Mouse (Mus musculus) gastrocnemius, postnatal 25 days (tissue): ENCODE results near the gene Fgfr2. TPM values are rescaled to one million over a fixed set of nuclear protein-coding genes. Genes with fewer than 3 reads are reported as not detected.

Experiments used
- DNase-seq: peaks from one replicate; pipeline ENCODE4 v3.0.0; 2022
- total RNA-seq, 2 experiments: library from RNA; stranded (reverse); gene quantifications; 1 replicate in 1 of 2; 2 replicates in 1 of 2; pipeline ENCODE4 v1.2.3; 2021

Fgfr2 gene
- total RNA-seq, 2 experiments from 2014 or later, result 0.33 to 0.96 TPM

DNA sequence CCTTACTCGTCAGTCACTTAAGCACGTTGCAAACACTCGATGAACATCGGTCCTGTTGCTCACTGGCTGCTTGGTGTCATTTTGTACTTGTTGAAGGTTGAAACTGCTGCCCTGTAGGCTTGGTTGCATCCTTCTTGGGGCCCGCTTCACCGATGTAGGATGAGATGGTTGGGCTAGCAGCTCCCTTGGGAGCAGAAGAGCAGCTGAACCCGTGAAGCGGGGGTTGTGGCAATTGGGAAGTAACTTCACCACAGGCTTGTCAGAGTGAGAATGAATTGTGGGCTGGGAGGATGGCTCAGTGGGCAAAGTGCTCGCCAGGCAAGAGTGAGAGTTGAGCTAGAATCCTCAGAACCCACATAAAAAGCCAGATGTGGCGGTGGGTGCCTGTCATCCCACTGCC lies 2294.7 kb downstream of the Fgfr2 start:
- no peak for DNase-seq

- no peak for DNase-seq
These were observed 2295.2 kb downstream of the Fgfr2 start for GRCm38 (mm10) chr7:130827844-130828403.

DNA sequence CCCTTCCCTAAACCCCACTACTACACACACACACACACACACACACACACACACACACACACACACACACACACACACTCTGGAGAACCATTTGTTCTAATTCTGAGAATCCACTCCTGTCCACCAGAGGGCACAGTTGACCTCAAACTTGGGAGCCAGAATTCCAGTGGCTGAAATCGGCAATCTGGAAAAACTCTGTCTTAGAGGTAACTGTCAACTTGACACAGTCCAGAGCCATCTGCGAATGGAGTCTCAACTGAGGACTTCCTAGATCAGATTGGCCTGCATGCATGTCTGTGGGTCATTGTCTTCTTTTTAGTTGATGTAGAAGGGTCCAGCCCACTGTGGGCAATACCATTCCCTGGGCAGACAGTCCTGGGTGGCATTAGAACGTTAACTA lies 2295.7 kb downstream of the Fgfr2 start:
- DNase-seq, result no peak

DNA sequence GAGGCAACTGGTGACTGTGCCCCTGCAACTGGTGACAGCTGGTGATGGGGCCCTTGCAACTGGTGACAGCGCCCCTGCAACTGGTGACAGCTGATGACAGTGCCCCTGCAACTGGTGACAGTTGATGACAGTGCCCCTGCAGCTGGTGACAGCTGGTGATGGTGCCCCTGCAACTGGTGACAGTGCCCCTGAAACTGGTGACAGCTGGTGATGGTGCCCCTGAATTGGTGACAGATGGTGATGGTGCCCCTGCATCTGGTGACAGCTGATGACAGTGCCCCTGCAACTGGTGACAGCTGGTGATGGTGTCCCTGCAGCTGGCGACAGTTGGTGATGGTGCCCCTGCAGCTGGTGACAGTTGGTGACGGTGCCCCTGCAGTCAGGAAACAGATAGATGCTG lies 2296.8 kb downstream of the Fgfr2 start:
- DNase-seq, result no peak

GRCm38 (mm10) chr7:130823992-130824391 lies 2299.2 kb downstream of the Fgfr2 start:
- DNase-seq, result no peak

DNA sequence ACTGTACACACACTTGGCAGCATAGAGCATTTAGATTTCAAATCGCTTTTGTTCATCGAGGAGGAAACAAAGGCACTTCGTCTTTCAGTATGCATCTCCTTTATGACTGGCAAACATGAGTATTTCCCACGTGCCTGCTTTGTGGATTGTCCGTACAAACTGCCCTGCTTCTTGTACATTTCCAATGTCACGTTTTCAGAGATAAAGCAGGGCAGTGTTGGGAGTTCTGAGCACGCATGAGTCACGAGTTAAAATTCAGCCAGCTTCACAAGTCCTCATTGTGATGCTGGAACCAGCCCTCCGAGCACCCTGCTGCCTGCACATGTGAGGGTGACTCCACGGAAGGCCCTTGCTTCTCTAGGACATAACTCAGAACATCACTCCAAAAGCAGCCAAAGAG lies 2303.5 kb downstream of the Fgfr2 start:
- DNase-seq, result no peak

DNA sequence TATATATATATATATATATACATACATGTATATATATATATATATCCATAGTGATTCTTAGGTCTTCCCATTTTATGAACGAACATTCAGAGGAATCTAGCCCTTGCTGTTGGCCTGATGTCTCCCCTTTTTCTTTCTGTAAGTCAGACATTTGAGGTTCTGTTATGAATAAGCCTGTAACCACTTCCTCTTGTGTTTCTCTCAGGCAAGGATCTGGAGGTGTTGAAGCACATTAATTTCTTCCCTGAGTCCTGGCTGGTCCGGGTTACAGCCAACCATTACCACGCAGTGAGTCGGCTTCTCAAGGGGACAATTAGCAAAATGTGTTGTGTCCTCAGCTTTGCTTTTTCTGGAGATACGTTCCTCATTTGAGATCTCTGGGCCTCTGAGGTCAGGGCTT lies 2304.3 kb downstream of the Fgfr2 start:
- DNase-seq, result no peak

DNA sequence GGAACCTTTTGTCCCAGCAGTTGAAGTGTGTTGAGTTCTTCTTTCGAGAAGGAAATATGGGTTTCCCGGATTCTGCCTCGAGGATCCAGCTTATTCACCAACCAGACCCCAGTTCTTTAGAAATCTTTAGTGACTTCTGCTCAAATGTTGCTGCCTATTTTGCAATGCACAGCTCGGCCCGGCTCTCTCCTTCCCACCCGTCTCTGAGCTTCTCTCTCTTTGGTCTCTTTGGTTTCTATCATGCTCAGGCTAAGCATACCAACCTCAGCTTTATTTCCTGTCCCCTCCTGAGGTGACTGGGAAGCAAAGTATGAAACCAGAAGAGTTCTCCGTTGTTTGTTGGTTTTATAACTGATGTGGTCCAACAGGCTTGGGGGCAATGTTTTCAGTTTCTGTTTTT lies 2306.9 kb downstream of the Fgfr2 start:
- DNase-seq, result no peak

- no peak for DNase-seq
These were observed 2307.5 kb downstream of the Fgfr2 start for GRCm38 (mm10) chr7:130815601-130816000.

DNA sequence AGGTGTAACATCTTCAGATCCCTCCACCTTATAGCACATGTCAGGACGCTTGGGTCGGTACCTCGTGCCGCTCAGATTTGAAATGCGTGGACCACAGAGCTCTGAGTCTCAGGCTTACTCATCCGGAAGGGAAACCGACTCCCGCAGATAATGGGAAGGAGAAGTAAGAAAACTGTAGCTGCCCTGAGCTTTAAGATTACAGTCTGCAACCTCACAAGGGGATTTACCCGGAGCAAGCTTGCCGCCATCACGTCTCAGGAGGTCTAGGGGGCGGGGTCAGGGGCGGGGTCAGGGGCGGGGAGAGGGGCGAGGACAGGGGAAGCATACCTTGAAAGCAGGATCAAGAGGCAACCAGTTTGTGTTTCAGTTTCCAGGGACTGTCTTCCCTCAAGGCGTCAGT lies 2310.7 kb downstream of the Fgfr2 start:
- no peak for DNase-seq

DNA sequence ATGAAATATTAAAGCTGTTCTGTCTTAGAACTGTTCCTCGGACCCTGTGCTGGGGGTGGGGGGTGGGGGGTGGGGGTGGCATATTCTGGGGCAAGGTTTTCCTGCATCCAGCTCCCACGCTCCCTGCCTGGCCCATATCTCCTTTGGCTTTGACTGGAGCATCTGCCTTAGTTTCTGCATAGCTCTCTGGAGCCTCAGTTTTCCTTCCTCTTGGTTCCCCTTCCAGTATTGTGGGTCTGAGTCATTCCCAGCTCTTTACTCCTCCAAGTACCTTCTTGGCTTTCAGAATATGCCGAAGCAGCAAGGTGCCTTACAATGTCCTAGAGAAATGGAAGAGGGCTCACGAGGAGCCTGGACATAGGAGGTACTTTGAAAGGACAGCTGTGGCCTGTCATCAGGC lies 2312.9 kb downstream of the Fgfr2 start:
- no peak for DNase-seq

GRCm38 (mm10) chr7:130808694-130809093 lies 2314.5 kb downstream of the Fgfr2 start:
- DNase-seq, result no peak

DNA sequence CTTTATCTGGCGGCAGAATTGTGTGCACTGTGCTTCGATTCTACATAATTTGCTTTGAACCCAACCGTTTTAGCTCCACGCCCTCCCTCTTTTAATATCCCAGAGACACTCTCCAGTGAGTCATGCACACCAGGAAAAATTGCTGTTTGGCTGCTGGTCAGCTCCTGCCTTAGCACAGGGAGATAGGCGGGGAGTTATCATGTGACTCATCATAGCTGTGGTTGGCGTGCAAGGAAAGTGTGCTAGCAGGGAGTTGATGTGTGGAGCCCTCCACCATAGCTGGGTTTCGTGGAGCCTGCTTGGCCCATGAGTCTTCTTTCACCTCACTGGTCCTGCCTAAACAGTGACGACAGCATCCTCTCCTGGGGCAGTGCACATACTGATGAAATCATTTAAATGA lies 2315.4 kb downstream of the Fgfr2 start:
- DNase-seq, result peak; percentile 50

- DNase-seq, result no peak
These were observed 2318.2 kb downstream of the Fgfr2 start for GRCm38 (mm10) chr7:130804991-130805390.

DNA sequence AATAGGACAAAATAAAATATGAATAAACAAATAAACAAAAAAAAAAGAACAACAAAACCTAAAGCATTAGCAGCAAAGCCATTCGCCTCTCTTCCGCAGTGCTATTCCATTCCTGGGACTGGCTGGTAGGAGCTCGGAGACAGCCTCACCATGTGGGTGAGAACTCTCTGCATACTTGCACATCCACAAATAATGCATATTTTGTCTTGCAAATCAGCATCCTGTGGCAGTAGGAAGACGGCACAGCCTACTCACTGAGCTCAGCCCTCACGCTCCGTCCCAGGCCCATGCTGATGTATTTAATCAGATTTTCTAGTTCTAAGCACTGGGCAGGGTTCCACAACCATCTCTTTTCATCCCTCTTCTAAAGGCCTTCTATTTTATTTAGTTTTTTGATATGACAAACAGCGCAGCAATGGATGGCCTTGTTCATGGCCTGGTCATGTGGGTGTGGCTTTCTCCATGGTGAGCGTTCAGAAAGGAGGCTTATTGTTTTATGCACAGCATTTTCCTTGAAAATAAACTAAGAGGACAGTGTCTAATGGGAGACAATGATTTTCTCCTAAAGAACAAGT lies 2319.8 kb downstream of the Fgfr2 start:
- no peak for DNase-seq

- DNase-seq, result no peak
These were observed 2321.3 kb downstream of the Fgfr2 start for GRCm38 (mm10) chr7:130801811-130802210.

GRCm38 (mm10) chr7:130800681-130801080 lies 2322.5 kb downstream of the Fgfr2 start:
- DNase-seq, result no peak

GRCm38 (mm10) chr7:130799418-130799817 lies 2323.7 kb downstream of the Fgfr2 start:
- DNase-seq, result no peak

DNA sequence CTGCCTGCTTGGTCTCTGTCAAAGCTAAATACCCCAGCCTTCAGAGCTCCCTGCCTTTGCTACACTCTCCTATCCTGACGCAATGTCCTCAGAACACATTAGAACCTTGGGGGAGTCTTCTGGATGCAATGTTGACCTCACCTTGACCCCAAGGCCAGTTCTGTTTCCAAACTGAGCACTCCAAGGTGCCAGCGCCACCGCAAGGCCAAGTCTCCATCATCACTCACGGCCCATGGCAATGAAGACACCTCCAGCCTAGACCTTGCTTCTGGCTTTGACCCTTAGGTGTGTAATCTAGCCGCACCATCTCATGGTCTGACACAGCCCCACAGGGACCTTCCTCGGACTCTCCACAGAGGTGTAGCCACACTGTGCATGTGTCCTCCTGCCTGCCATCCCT lies 2325.6 kb downstream of the Fgfr2 start:
- no peak for DNase-seq

- DNase-seq, result no peak
These were observed 2326.4 kb downstream of the Fgfr2 start for GRCm38 (mm10) chr7:130796786-130797185.

GRCm38 (mm10) chr7:130793671-130794070 lies 2329.5 kb downstream of the Fgfr2 start:
- DNase-seq, result no peak

GRCm38 (mm10) chr7:130789456-130789855 lies 2333.7 kb downstream of the Fgfr2 start:
- DNase-seq, result no peak

DNA sequence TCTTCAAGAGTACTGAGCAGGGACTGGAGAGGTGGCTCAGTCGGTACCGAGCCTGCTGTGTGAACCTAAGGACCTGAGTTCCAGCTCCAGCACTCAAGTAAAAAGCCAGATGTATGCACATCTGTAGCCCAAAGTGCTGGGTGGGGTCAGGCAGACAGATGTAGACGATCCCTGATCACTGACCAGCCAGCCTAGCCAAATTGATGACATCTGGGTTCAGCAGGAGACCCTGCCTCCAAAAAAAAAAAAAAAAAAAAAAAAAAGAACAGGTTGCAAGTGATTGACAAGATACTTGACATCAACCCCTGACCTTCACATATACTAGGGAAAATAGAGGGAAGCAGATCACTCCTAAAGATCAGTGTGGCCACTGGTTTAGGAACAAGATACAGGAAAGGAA lies 2334.2 kb downstream of the Fgfr2 start:
- no peak for DNase-seq

- DNase-seq, result no peak
These were observed 2335.6 kb downstream of the Fgfr2 start for GRCm38 (mm10) chr7:130787537-130787936.

DNA sequence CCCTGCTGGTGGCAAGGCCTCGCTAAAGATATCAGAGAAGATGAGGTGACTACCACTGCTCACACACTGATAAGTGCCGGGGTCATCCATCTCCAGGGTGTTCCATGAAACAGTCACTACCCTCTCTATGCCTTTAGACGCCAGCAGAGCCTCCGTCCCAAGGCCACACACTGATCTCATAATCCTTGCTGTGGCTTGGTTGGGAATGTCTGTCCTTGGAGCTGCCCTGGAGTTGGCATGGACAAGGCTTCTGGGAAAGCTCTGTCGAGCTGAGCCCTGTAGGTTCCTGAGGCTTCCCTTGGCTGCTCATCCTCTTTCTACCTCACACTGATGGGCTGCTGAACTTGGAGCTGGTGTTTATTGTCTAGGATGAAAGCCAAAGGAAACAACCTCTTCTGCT lies 2336.4 kb downstream of the Fgfr2 start:
- no peak for DNase-seq
